Mouse (Mus musculus) right cerebral cortex, adult 18-20 months (tissue): ENCODE results near the gene E130218I03Rik.
"Not testable (repeated sequence)": the region's sequence is repeated elsewhere in the genome, so short reads cannot be mapped to it uniquely, and the experiment has no call there.

Experiments
- DNase-seq: peaks from one replicate; pipeline ENCODE4 v3.0.0; 2022; ENCODE audit warnings: mixed read lengths

E130218I03Rik gene

DNA sequence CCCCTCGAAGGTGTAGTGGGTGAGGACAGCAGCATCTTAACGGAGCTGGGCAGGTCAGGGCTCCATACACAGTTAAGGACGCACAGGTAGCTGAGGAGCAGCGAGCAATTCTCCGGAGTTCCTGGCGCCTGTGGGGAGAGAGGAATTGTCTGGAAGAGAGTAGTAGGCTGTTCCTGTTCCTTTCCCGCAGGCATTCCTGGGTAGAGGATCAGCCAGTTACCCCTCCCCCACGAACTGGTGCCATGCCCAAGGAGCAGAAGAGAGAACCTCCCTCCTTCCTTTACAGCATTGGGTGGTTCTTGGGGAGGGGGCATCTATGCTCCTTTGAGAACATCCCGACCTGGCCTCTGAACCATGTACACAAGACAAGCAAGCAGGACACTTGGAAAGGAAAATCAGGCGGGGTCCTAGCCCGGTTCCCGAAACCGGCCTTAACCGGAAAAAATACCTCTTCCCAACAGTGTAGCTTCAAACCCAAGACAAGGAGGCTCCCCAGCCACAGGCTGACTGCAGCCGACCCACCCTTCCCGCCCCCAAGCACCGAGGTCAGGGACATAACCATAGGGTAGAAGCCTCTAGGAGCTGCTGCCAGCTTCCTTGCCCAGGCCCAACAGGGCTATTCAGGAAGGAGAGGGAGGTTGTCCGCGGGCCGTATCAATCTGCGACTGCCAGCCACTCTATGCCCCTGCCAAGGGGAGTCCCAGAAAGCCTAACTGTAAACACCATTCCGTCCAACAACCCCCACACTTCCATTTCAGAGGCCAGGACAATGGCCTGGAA lies 8.9 kb downstream of the E130218I03Rik start:
- DNase-seq = no peak

DNA sequence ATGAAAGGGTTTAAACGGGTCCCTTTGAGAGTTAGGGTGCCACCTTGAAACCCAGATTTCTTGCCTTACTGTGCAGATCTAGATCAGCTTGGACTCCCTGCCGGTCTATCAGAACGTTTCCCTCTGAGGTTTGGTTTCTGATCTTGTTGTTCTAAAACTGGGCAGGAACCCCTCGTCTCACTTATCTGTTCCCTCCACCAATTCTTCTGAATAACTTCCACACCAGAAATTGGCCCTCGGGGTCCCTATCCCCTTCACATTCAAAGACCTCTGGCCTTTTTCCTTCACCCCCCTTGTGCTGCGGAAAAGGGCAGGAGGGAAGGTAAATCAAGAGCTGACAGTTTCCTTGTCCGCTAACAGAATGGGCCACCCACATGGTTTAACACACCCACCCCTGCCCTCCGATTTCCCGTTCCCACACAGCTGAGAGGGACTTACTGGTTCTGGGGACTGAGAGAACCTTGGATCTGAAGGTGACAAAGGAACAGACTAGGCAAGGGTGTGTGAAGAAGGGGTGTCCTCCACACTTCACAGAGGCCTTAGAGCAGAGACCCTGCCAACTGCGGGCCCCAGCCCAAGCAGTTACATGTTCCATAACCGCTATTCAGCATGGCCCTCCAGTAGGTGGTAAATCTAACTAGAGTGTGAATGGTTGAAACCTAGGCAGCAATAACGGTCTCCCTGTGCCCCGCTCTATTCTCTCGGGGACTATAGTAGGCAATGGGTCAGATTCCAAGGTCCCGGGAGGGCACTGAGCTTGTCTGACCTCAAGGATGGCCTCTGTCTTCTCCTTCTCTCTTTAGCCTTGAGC lies 9.7 kb downstream of the E130218I03Rik start:
- DNase-seq = no peak

DNA sequence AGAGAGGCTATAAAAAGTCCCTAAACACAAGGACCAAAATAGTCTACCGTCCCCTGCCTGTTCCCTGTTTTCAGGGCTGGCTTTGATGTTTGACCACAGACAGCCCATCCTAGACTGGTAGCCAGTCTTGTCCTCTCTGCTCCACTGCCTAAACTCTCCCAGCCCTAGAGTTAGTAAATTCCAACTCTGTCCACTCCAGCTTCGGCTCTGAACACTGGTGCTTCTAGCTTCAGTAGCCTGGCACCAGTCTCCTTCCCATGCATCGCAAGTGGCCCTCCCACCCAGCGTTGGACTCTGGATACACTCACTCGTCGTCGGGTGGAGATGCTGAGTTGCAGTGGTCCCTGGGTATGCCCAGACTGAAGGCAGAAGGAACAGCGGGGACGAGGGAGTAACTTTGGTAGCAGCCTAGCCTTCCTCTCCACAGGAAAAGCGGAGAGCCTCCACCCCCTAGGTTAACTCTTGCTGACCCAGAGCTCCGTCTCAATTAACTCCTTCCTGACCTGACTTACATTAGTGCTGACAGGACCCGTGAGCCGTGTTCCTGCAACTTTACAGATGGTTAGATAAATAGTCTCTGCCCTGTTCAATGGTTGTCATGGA lies 10.4 kb downstream of the E130218I03Rik start, which contains the start of gene Grrp1:
Grrp1 (minus strand) TSS at position 385 of the 603 bp plus-strand sequence.
- DNase-seq = no peak

DNA sequence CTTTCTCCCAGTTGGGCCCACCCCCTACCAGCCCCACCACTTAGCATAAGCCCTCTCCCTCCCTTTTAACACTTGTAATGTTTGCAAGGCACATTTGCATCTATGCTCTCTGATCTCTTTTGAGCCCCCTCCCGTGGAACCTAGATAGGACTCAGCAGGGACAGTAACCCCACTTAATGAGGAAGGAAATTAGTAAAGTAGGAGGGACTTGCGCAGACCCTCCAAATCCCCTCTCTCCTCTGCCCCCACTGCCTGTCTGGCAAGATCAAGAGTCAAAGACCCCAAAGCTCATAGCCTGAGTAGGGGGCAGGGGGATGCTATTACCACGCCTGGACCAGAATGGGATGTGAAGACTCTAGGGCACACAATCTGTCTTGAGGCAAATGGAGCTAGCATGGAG lies 11.4 kb downstream of the E130218I03Rik start:
- no peak for DNase-seq

DNA sequence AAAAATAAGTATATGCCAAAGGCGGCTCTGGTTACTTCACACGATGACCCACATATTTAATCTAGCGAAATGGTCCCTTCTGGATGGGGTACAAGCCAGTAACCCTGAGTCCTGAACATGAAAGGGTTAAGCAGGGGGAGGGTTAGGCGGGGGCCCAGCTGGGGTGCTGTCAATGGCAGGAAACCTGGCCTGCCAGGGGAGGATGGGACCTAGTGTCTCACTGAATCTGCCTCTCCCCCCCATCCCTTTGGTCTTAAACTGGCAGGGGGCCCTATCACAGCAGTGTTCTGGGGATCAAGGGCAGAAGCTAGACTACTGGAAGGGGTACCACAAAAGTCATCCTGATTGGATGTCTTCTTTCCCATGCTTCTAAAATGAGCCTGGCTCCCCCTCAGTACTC lies 12.4 kb downstream of the E130218I03Rik start:
- DNase-seq = no peak

DNA sequence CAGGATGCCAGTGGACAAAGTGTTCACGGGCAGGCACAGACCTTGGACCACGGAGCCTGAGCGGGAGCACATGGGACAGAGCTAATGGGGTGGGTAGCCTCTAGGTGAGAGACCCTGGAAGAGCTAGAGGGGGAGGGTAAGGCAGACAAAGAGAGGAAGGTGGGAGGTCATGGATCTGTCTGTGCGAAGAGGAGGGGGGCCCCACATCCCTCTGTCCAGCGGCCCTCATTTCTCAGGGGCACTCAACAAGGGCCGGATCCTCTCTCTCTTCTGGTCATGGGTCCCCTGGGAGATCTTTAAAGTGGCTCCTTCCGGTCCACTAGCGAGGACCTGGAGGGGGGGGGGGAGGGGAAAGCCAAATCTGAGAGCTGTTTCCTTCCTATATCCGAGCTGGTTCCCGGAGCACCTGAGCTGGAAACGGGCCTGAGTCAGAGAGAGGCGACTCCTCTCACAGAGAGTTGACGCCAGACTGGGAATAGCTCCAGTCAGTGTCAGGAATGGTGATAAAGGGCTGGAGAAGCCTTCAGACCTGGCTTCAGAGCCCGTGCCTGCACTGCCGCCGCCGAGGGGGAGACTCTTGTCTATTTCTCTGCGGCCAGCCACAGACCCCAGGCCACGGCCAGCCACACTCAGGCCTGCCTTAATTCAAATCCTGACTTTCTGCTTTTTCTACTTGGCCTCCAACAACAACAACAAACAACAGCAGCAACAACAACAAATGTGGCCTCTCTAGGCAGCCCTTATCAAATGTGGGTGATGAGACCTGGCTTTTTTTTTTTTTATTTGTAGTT lies 13.1 kb downstream of the E130218I03Rik start:
- no peak for DNase-seq

DNA sequence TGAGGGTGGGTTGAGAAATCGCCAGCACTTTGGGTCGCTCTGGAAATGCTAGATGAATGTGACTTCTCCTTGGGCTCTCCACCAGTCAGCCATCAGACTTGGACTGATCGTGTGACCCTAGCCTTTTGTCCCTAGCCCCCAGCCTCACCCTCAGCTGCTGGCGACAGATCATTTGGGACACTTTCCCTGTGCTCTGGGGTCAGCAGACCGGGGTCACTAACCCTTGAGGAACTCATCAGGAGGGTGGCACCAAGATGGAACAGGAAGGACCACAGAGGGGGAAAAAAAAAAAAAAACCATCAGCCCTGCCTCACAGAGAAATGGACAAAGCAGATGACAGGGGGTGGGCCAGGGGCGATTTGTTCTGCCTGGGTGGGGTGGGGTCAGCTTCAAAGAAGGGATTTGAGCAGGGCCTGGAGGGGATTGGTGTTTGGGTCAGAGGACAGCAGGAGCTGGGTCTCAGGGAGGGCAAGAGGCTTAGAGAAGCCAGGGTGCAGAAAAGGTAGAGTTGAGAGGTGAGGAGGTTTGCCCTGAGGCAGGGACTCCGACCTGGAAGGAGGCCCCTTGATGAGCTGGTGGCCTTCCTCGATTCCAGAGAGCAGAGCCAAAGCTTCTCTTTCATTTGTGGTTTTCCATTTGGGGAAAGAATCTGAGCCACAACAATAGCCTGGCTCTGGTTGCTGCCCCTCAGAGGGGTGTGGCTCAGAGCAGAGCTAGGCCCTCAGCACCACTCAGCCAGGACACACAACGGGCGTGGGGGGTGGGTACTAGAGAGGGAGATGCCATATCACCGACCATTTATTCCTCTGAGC lies 13.9 kb downstream of the E130218I03Rik start:
- DNase-seq = no peak

DNA sequence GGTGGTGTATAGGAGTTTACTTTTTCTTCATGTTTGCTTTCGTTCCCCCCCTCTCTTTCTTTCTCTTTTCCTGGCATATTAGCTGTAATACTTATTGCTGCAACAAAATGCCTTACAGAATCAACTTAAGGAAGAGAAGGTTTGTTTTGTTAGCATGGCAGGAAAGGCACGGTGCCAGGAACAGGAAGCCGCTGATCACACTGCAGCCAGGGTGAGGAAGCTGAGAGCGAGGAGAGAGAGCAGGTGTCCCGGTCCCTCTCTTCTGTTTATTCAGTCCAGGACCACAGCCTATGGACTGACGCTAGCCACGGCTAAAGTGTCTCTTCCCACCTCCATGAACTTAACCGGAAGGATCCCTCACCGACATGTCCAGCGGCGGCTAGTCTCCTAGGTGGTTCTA lies 14.9 kb downstream of the E130218I03Rik start:
- DNase-seq = no peak

DNA sequence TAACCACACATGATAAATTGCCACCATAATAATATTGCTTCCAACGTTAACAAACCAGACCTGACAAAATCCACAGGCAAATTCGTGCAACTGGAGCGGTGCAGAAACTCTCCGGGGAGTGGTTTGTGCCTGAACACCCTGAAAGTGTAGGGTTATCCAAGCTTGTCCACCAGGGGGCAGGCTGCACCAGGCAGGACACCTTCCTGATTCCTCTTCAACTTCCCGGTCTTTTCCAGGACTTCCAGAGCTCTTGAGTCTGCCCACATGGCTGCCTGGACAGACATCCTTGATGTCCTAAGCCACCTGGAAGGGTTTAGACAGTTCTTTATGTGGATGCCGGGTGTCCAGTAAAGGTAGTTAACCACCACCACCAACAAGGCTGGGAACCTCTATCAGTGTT lies 19.7 kb downstream of the E130218I03Rik start:
- peak; percentile 38 for DNase-seq

DNA sequence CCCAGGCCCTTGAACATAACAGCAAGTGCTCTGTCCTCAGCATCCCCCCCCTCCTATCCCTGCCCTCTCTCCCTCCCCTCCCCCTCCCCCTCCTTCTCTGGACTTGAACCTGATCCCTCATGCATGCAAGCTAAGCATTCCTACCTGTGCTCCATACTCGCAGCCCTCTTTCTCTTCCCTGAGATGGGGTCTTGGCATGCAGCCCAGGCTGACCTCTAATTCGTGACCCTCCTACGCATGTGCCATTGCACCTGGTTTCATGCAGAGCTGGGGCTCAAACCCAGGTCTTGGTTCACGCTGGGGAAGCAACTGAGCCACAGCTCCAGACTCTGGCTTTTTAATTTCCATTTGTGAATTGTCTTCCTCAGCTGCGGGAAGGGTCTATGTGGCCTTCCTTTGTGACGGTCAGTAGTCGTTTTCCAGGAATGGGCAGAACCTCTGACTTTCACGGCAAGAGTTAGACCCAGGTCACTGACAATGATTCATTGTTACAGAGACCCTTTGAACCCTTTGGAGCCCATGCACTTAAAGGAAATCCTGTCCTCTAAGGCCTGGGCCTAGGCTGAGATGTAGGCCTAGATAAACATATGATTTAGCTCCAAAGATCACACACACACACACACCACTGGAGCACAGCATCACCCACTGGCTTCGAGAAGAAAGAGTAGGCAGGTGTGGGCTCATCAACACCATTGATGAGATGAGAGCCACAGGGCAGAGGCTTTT lies 22.6 kb downstream of the E130218I03Rik start:
- DNase-seq = no peak

DNA sequence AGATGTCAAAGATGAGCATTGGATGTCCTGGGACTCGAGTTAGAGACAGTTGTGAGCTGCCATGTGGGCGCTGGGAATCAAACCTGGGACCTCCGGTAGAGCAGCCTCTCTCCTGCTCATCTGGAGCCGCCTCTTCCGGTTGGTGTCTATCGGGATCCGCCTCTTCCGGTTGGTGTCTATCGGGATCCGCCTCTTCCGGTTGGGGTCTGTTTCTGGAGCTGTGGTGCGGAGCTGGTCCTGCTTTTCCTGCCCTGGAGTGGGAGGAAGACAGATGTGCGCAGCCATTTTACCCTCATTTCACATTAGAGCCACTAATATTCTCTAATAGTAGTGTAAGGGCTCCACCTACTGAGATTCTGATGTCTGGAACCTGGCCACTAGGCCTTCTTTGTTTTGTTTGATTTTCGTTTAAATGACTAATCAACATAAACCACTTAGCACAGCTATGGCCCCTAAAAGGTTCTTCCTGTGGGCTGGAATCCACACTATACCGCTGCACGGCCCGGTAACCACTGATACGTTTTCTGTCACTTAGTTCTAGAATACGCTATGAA lies 24.7 kb downstream of the E130218I03Rik start:
- DNase-seq = no peak

DNA sequence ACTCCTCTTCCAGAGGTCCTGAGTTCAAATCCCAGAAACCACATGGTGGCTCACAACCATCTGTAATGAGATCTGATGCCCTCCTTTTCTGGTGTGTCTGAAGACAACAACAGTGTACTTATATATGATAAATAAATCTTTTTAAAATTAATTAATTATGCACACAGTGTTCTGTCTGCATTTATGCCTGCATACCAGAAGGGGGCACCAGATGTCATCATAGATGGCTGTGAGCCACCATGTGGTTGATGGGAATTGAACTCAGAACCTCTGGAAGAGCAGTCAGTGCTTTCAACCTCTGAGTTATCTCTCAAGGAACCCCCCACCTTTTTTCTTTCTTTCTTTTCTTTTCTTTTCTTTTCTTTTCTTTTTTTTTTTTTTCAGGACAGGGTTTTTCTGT lies 26.2 kb downstream of the E130218I03Rik start:
- DNase-seq = not testable (repeated sequence)

DNA sequence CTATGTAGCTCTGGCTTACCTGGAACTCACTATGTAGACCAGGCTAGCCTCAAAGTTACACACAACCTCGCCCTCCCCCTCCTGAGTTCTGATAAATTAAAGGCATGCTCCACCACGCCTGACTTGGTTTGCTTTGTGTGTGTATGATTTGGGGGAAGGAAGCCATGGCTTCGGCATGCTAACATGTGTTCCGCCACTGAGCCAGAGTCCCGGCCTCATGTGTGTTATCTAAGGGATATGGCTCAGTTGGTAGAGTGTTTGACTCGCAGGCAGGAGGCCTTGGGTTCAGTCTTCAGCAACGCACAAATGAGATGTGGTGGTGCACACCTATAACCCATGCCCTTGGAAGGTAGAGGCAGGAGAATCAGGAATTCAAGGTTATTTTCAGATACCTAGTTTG lies 28.5 kb downstream of the E130218I03Rik start:
- no peak for DNase-seq

DNA sequence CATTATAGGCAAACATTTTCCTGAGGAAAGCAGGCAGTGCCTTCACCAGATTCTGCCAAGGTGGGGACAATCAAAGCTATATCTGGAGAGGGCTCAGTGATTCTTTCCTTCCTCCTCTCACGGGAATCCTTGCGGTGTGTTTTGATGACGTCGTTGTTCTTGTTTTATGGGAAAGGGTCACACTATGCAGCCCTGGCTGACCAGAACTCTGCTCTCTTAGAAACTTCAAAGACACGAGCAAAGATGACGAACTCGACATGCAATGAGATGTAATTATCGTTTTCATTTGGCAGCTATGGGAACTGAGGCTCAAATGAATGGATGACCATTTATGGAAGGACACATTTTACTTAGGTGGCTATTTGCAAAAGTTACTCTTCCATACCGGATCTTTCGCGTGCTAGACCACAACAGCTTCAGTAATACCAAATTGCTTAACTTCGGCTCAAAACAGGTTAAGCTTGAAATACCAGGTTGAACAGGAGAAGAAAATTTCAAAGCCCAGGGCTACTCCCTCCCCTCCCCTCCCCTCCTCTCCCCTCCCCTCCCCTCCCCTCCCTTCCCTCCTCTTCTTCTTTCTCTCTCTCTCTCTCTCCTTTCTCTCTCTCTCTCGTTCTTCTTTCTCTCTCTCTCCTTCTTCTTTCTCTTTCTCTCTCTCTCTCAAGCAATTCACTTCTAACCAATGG lies 29.4 kb downstream of the E130218I03Rik start:
- DNase-seq = no peak

DNA sequence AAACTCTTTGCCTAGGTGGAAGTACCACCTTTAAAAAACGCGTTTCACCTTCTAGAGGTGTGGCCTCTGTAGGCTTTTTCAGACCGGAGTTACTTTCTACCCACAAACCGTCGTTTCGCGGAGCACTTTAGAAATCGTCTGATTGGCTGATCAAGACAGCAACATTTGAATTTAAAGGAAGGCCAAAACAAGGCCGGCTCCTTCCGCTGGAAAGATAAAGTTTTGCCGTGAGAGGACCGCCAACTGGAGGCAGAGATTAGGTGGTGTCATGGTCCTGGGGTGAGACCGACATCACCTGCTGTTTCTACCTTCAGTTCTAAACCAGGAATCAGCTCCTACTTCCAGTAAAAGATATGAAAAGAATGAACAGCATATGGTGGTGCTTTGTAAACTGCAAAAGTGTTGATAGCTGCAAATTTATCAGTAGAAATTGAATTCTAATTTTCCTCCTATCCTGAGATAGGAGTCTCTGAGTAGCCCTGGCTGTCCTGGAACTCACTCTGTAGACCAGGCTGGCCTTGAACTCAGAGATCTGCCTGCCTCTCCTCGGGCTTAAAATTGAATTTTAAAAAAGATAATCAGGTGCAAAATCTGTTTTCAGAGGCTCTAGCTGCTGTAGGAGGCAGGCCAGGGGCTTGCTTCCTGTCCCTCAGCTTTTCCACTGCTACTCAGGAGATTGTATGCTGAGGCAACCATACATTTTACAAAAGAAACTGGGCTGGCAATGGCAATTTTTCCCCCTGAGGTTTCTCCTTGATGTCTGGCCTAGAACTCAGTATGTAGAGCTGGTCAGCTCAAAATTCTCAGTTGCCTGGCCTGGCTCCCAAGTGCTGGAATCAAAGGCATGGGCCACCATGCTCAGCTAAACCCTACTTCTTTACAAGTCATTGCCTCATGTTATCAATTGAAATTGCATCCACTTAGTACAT lies 30.2 kb downstream of the E130218I03Rik start:
- DNase-seq = no peak

DNA sequence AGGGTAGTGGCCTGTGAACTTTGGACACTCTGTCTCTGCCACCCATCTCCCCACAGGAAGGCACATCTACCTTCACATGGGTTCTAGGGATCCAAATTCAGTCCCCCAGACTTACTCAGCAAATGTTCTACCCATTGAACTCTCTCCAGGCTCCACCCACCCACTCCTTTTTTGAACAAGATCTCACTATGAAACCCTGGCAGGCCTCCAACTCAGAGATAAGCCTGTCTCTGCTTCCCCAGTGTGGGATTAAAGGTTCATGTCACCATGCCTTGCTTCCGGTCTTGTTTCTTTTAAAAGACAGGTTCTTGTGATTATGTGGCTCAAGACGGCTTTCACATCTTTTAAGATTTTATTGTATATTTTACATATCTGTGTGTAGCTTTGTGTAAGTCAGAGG lies 41.5 kb downstream of the E130218I03Rik start:
- DNase-seq = no peak

DNA sequence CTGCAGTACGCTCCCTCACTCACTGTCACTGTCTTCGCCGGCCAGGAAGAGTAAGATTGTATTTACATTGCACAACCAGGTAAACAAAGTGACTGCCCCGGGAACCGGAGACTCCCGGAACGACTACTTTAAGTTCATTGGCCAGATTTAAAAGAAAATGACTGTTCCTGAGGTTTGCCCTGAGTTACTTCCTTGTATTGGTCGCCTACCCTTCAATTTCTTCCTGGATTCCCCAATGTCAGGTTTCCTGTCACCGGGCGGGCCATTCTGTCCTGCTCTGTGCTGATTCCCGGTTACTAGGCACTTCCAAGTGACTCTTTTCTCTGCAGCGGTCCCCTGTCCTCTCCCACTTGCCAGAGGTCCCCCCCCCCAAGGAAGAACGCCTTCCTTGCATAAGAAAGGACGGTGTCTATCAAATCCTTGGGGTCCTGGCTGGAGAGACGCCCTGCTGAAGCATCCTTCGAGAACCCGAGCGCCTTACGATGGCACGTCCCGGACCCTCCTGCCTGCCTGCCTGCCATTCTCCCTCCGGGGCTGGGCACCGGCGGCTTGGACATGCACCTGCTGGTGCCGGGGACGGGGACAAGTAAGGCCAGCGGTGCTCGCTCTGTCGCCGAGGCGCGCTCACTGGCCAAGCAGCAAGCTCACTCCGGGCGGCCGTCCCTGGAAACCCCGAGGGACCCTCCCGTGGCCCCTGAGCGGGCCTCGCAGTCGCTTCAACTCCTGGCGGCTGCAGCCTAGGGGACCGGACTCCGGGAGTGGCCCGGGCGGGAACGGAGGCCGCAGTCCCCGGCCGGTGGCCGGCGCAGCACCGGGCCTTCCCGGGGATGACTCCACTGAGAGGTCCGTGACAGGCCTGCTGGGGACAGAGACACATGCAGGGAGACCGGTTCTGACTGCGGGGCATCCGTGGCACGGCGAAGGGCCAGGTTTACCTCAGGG lies 43.0 kb downstream of the E130218I03Rik start:
- DNase-seq = peak; percentile 23

DNA sequence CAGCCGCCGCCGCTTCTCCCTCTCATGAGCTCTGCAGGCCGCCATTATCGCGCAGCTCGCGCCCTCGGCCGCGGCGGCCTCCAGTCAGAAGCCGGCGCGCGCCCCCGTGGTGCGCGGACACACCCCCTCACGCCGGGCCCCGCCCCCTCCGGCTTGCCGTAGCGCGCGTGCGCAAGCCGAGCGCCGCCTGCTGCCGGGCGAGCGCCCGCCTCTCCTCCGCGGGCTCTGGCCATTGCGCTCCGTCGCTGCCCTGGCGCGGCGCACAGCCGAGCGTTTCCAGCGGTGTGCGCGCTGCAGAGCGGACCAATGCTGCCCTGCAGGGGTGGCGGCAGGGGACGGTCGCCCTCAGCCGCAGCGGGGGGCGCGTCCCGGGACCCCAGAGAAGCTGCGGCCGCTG lies 43.7 kb downstream of the E130218I03Rik start:
- peak; percentile 96 for DNase-seq
